Mouse (Mus musculus) limb, embryonic 10.5 days (tissue): ENCODE results near the gene Slc26a3. TPM values are rescaled to one million over a fixed set of nuclear protein-coding genes. Genes with fewer than 3 reads are reported as not detected.
"Not testable (repeated sequence)": the region's sequence is repeated elsewhere in the genome, so short reads cannot be mapped to it uniquely, and the experiment has no call there.

Source experiments
- DNase-seq: peaks from one replicate; pipeline ENCODE4 v3.0.0-alpha.2; 2017; ENCODE audit warnings: low spot score
- H3K27ac ChIP-seq: fragments of 300-500 bp; sonication (generic); 2 replicates; pipeline ENCODE4 v1.5.1; 2016; ENCODE audit warnings: mild to moderate bottlenecking
- H3K27me3 ChIP-seq: fragments of 300-500 bp; sonication (generic); 2 replicates; pipeline ENCODE4 v1.6.1; 2016; ENCODE audit warnings: low read depth, mild to moderate bottlenecking; ENCODE audit not compliant: poor library complexity, severe bottlenecking
- H3K36me3 ChIP-seq: fragments of 300-500 bp; sonication (generic); 2 replicates; pipeline ENCODE4 v1.6.1; 2016; ENCODE audit warnings: mild to moderate bottlenecking, moderate library complexity
- H3K4me1 ChIP-seq: fragments of 300-500 bp; sonication (generic); 2 replicates; pipeline ENCODE4 v1.6.1; 2016
- H3K4me3 ChIP-seq: fragments of 300-500 bp; sonication (generic); 2 replicates; pipeline ENCODE4 v1.5.1; 2016; ENCODE audit warnings: mild to moderate bottlenecking, moderate library complexity
- H3K9me3 ChIP-seq: fragments of 300-500 bp; sonication (generic); replicated peaks from 2 replicates; pipeline ENCODE4 v1.6.1; 2016; ENCODE audit warnings: mild to moderate bottlenecking
- WGBS: fragments of 180-500 bp; shearing (Covaris S2); methylation state at CpG from one replicate; pipeline ENCODE4 v1.1.7; 2016; 5-methylcytosine and 5-hydroxymethylcytosine counted together
- polyA plus RNA-seq: library from polyadenylated mRNA; unstranded; fragments of >200 nt; fragmentation: Nextera tagmentation; extraction: Ambion mirVana; gene quantifications from 2 replicates; pipeline ENCODE4 v1.2.1, GENCODE M21; 2016

Gene Slc26a3
- polyA plus RNA-seq, 1 experiment from 2014 or later = not detected

- peaks cover 27% of the 10 kb centered on the region for H3K4me1 ChIP-seq
- no peaks in the 10 kb centered on the region for H3K36me3 ChIP-seq
- peaks cover 4% of the 10 kb centered on the region; the same call in 1 of the 2 replicates for H3K27me3 ChIP-seq
- H3K4me3 ChIP-seq = no peak overlapping the region
- DNase-seq = no peak
- H3K27ac ChIP-seq = no peak overlapping the region
- WGBS = 82% methylated on average over 6 of the region's 6 CpGs
- H3K9me3 ChIP-seq = no peaks in the 10 kb centered on the region
These were observed 54.2 kb downstream of the Slc26a3 start for GRCm38 (mm10) chr12:31444827-31445226.

GRCm38 (mm10) chr12:31449341-31449740 lies 58.7 kb downstream of the Slc26a3 start:
- 88% methylated on average over 3 of the region's 3 CpGs for WGBS
- H3K4me1 ChIP-seq = peaks cover 11% of the 10 kb centered on the region
- no peaks in the 10 kb centered on the region for H3K27me3 ChIP-seq
- H3K9me3 ChIP-seq = no peaks in the 10 kb centered on the region
- no peak for DNase-seq
- H3K4me3 ChIP-seq = no peak overlapping the region
- H3K36me3 ChIP-seq = no peaks in the 10 kb centered on the region
- H3K27ac ChIP-seq = no peak overlapping the region

DNA sequence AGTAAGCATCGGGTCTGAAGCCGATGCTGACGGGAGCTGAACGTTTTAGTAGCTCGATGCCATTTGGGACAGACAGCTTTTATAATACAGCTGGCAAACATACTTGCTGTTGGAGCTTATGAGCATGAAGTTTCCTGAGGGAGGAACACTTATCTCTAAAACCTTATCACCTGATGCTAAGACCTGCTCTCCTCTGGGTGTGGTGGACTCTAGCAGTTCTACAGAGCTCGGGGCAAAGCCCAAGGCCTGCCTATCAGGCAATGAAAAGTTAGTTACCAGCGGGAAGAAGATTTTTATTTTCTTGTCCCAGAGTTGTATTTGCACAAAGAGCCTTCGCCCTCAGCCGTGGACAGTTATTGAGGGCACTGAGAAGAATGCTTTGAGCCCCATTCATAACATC lies 65.6 kb downstream of the Slc26a3 start:
- no peak for DNase-seq
- Histone ChIP-seq H3K9me3 (no peaks in the 10 kb centered on the region), H3K36me3 (no peaks in the 10 kb centered on the region), H3K4me1 (no peaks in the 10 kb centered on the region), H3K4me3 (no peak overlapping the region), H3K27ac (no peak overlapping the region), H3K27me3 (no peaks in the 10 kb centered on the region)
- 93% methylated on average over 9 of the region's 9 CpGs for WGBS

- H3K27me3 ChIP-seq = no peaks in the 10 kb centered on the region
- 80% methylated on average over 4 of the region's 4 CpGs for WGBS
These were observed 67.8 kb downstream of the Slc26a3 start for GRCm38 (mm10) chr12:31458474-31458873.

GRCm38 (mm10) chr12:31460270-31460669 lies 69.6 kb downstream of the Slc26a3 start:
- H3K9me3 ChIP-seq, H3K36me3 ChIP-seq, DNase-seq, H3K4me1 ChIP-seq, H3K27me3 ChIP-seq, H3K27ac ChIP-seq, H3K4me3 ChIP-seq: not testable (repeated sequence)
- WGBS = 50% methylated on average over 3 of the region's 3 CpGs

More at GRCm38 (mm10) chr12:31458474-31458873, 67.8 kb downstream of the Slc26a3 start:
- Histone ChIP-seq H3K36me3 (no peaks in the 10 kb centered on the region), H3K27ac (no peak overlapping the region), H3K9me3 (no peaks in the 10 kb centered on the region), H3K4me3 (no peak overlapping the region), H3K4me1 (no peaks in the 10 kb centered on the region)
- DNase-seq = no peak

DNA sequence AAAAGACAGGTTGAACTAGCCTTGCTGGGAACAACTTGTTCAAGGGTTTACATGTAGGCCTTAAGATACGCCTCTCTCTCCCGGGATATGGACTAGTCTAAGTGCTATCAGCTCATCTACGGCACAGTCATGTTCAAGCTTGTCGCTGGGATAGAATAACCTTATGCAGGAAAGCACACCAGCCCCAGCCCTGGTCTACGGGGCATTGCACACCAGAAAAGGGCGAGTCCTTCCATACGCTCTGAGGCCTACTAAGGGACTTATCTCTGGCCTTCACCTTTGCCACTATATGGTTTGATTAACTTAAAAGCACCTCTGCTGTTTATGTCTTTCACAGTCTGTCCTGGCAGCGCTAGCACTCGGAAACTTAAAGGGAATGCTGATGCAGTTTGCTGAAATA lies 70.7 kb downstream of the Slc26a3 start:
- no peak for DNase-seq
- no peaks in the 10 kb centered on the region for H3K36me3 ChIP-seq

GRCm38 (mm10) chr12:31462615-31463014 lies 71.9 kb downstream of the Slc26a3 start:
- Histone ChIP-seq H3K4me3 (no peak overlapping the region), H3K9me3 (no peaks in the 10 kb centered on the region), H3K4me1 (no peaks in the 10 kb centered on the region), H3K27me3 (no peaks in the 10 kb centered on the region), H3K27ac (no peak overlapping the region), H3K36me3 (no peaks in the 10 kb centered on the region)
- WGBS = 81% methylated on average over 4 of the region's 4 CpGs
- DNase-seq = no peak

More for the DNA sequence above, 70.7 kb downstream of the Slc26a3 start:
- WGBS = 92% methylated on average over 9 of the region's 9 CpGs
- no peaks in the 10 kb centered on the region for H3K9me3 ChIP-seq
- H3K27me3 ChIP-seq = no peaks in the 10 kb centered on the region
- H3K27ac ChIP-seq = no peak overlapping the region
- H3K4me3 ChIP-seq = no peak overlapping the region
- no peaks in the 10 kb centered on the region for H3K4me1 ChIP-seq

- not testable (repeated sequence) for H3K4me1 ChIP-seq, H3K4me3 ChIP-seq, H3K9me3 ChIP-seq, DNase-seq, H3K36me3 ChIP-seq, H3K27me3 ChIP-seq, H3K27ac ChIP-seq
- WGBS = 95% methylated on average over 4 of the region's 6 CpGs
These were observed 87.5 kb downstream of the Slc26a3 start for GRCm38 (mm10) chr12:31478182-31478581.

GRCm38 (mm10) chr12:31486431-31486830 lies 95.8 kb downstream of the Slc26a3 start:
- DNase-seq = no peak
- Histone ChIP-seq H3K4me1 (no peaks in the 10 kb centered on the region), H3K4me3 (no peak overlapping the region), H3K9me3 (no peaks in the 10 kb centered on the region), H3K36me3 (peaks cover 60% of the 10 kb centered on the region), H3K27me3 (no peaks in the 10 kb centered on the region), H3K27ac (no peak overlapping the region)
- WGBS = 92% methylated on average over 6 of the region's 6 CpGs

- DNase-seq = no peak
These were observed 108.3 kb downstream of the Slc26a3 start for GRCm38 (mm10) chr12:31498936-31499313.

GRCm38 (mm10) chr12:31499314-31500131 lies 108.9 kb downstream of the Slc26a3 start, which contains the start of gene Cbll1:
TSS of gene Cbll1 (minus strand) at chr12:31499616.
- DNase-seq = peak; percentile 97
- H3K4me1 ChIP-seq = peaks cover 17% of the 10 kb centered on the region
- no peaks in the 10 kb centered on the region for H3K9me3 ChIP-seq
- no peaks in the 10 kb centered on the region for H3K27me3 ChIP-seq
- H3K4me3 ChIP-seq = peak within 1 kb of the TSS; percentile 89
- WGBS = under 1% methylated on average over 68 of the region's 68 CpGs
- H3K36me3 ChIP-seq = peaks cover 1% of the 10 kb centered on the region
- H3K27ac ChIP-seq = peak within 1 kb of the TSS; percentile 91

More at GRCm38 (mm10) chr12:31498936-31499313, 108.3 kb downstream of the Slc26a3 start:
- peaks cover 7% of the 10 kb centered on the region for H3K36me3 ChIP-seq
- H3K9me3 ChIP-seq = no peaks in the 10 kb centered on the region
- H3K4me3 ChIP-seq = peak overlapping the region; percentile 89
- peaks cover 17% of the 10 kb centered on the region for H3K4me1 ChIP-seq
- peak overlapping the region; percentile 91 for H3K27ac ChIP-seq
- no peaks in the 10 kb centered on the region for H3K27me3 ChIP-seq
- 2% methylated on average over 25 of the region's 25 CpGs for WGBS

DNA sequence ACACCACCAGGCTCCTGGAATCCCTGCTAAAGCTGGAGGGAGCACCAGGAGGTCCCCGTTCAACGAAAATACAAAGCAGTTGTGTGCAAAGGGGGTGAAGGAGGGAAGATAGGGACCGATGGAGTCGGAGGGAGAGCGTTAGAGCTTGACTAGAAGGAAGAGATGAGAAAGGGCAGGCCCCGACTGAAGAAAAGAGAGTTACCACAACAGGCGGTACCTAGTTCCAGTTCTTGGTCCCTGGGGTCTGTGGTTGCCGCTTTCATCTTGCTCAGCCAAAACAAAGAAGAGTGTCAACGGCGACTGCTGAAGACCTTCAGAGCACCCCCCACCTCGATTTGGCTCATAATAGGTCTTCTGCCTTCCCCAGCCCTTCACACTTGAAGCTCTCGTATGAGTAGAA lies 109.5 kb downstream of the Slc26a3 start:
- 6% methylated on average over 12 of the region's 12 CpGs for WGBS
- no peak for DNase-seq

GRCm38 (mm10) chr12:31501266-31501665 lies 110.6 kb downstream of the Slc26a3 start:
- peaks cover 17% of the 10 kb centered on the region for H3K4me1 ChIP-seq
- H3K27ac ChIP-seq = no peak overlapping the region
- H3K36me3 ChIP-seq = no peaks in the 10 kb centered on the region
- no peaks in the 10 kb centered on the region for H3K27me3 ChIP-seq
- H3K4me3 ChIP-seq = no peak overlapping the region
- WGBS = 66% methylated on average over 4 of the region's 4 CpGs
- H3K9me3 ChIP-seq = no peaks in the 10 kb centered on the region
- DNase-seq = no peak

More for the DNA sequence above, 109.5 kb downstream of the Slc26a3 start:
- Histone ChIP-seq H3K4me3 (peak overlapping the region; percentile 89), H3K27ac (peak overlapping the region; percentile 91), H3K27me3 (no peaks in the 10 kb centered on the region), H3K4me1 (peaks cover 17% of the 10 kb centered on the region), H3K36me3 (no peaks in the 10 kb centered on the region), H3K9me3 (no peaks in the 10 kb centered on the region)
